Mouse (Mus musculus) gastrocnemius, adult 18-20 months (tissue): ENCODE measurements around the gene Map4k1. TPM values are rescaled to one million over a fixed set of nuclear protein-coding genes. Genes with fewer than 3 reads are reported as not detected.

Experiments
- DNase-seq: peaks from one replicate; pipeline ENCODE4 v3.0.0; 2021; ENCODE audit warnings: low spot score
- total RNA-seq, 2 experiments: library from RNA; stranded (reverse); gene quantifications; 2 replicates each; pipeline ENCODE4 v1.2.3; 2021

The Map4k1 gene
- total RNA-seq, 2 experiments from 2014 or later: 0.24 to 0.59 TPM

DNA sequence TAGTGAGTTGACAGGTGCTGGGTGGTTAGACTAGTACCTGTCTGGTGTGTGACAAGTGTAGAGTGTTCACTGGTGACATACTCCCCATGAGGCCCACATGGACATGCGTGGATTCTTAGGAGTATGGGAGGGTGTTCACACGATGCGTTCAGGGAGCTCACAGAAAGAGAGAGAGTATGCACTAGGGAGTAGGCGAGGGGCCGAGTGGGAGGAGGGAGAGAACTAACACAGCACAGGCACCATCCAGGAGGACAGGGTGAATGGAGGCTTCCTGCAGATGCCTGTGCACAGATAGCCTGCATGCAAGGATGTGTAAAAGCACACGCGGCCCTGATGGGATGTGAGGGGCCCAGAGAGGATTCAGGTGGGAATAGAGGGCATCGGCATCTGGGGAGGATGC lies 40.6 kb downstream of the Map4k1 start:
- DNase-seq: no peak

- no peak for DNase-seq
Observed at GRCm38 (mm10) chr7:29023514-29023913, 41.7 kb downstream of the Map4k1 start.

- DNase-seq: no peak
Observed at GRCm38 (mm10) chr7:29025566-29025965, 43.7 kb downstream of the Map4k1 start.

GRCm38 (mm10) chr7:29026195-29026594 lies 44.3 kb downstream of the Map4k1 start:
- no peak for DNase-seq

DNA sequence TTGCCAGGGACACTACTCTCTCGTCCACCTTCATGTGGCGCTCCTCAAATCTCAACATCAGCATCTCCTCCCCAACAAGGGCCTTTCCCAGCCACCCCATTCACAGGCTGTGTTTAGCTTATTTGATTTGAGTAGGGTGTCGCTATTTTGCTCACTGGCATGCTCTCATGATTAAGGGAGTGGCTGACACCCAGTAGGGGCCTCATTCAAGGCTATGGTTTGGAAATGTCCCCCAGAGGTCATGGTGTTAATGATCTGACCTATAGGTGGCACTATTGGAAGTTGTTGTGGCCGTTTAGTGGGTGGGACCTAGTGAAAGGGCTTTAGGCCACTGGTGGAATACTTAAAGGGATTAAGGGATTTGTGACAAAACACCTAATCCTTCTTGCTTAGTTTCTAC lies 45.0 kb downstream of the Map4k1 start:
- DNase-seq: no peak

- no peak for DNase-seq
Observed at GRCm38 (mm10) chr7:29028761-29029160, 46.9 kb downstream of the Map4k1 start.

DNA sequence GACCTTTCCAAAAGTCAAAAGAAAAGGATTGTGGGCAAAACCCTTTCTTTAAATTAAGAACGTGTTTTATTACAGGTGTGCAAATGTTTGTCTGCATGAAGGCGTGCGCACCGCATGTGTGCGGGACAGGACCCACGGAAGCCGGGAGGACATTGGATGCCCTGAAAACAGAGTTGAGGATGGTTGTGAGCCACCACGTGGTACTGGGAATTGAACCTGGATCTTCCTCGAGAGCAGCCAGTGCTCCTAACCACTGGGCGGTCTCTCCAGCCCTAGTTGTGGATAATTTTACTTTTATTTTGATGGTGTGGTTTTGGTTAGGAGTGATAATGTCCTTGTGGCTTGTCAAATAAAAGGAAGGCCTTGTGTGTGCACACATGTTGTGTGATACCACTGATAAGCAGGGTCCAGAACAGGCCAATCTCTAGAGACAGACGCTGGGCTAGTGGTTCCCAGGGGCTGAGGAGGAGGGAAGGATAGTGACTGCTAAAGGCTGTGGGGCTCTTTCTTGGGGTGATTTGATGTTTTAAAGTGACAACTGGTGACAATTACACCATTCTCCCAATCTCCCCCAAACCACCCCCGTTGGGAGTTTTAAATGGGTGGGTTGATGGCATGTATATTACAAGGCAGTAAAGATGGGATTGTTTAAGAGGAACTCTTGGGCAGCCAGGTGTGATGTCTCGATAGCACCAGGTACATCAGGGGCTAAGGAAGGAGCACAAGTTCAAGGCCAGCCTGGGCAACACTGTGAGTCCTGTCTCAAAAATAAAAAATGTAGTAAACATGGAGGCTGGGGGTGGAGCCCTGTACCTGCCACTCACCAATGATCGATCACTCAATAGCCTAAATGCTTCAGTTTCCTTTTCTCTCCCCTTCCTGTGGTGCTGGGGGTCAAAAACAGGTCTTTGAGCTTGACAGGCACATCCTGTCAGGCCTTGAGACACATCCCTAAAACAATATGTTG lies 48.1 kb downstream of the Map4k1 start:
- no peak for DNase-seq

- DNase-seq: no peak
Observed at GRCm38 (mm10) chr7:29031641-29032040, 49.8 kb downstream of the Map4k1 start.

GRCm38 (mm10) chr7:29032685-29033084 lies 50.8 kb downstream of the Map4k1 start:
- DNase-seq: no peak

DNA sequence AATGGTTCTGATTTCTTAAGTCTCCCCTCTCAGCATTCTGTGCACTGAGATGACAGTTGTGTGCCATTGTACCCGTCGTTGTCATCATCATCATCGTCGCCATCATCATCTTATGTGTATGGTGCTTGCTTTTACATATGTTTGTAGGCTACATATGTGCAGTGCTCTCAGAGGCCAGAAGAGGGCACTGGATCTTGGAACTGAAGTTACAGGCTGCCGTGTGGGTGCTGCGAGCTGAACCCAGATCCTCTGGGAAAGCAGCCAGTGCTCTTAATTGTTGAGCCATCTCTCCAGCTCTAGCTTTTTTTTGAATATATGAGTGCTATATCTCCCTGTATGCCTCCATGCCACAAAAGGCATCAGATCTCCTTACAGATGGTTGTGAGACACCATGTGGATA lies 55.4 kb downstream of the Map4k1 start:
- DNase-seq: no peak

DNA sequence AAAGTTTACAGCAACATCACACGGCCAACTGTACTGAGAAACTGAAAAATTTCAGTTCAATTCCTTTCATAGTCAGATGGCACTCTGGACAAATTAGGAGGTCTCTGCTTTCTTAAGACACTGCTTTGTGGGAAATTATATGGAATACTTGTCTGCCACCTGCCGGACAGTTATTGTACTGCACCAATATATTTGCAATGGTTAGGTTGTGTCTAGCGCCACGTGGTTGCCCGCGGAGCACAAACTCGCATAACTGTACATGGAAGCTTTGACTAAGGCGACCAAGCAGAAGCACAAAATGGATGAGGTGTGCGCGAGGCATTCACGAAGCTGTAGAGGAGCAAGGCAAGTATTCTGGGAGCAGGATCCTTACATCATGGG lies 57.7 kb downstream of the Map4k1 start:
- DNase-seq: peak; percentile 80

- no peak for DNase-seq
Observed at GRCm38 (mm10) chr7:29039985-29040661, 58.3 kb downstream of the Map4k1 start.

GRCm38 (mm10) chr7:29041194-29041593 lies 59.3 kb downstream of the Map4k1 start:
- DNase-seq: no peak

- peak; percentile 86 for DNase-seq
Observed at GRCm38 (mm10) chr7:29043016-29043673, 61.3 kb downstream of the Map4k1 start.

GRCm38 (mm10) chr7:29043674-29044057 lies 61.8 kb downstream of the Map4k1 start:
- DNase-seq: no peak

GRCm38 (mm10) chr7:29044302-29044701 lies 62.5 kb downstream of the Map4k1 start:
- no peak for DNase-seq

DNA sequence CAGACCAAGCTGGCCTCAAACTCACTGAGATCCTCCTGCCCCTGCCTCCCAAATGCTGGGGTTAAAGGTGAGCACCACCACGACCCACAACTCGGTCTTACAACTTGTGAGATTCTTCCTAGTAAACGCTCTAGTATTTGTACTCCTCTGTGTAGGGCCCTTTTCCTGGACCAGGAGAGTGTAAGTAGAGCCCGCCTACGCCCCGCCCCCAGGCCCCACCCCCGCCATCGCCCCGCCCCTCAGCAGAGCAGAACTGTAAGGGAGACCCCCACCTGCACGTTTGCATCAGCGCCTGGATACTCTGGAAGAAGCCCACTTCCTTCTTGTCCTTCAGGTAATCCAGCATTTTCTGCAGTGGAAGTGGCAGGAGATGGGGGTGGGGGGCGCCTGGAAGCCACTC lies 64.7 kb downstream of the Map4k1 start:
- DNase-seq: no peak

GRCm38 (mm10) chr7:29048070-29048469 lies 66.2 kb downstream of the Map4k1 start:
- no peak for DNase-seq

DNA sequence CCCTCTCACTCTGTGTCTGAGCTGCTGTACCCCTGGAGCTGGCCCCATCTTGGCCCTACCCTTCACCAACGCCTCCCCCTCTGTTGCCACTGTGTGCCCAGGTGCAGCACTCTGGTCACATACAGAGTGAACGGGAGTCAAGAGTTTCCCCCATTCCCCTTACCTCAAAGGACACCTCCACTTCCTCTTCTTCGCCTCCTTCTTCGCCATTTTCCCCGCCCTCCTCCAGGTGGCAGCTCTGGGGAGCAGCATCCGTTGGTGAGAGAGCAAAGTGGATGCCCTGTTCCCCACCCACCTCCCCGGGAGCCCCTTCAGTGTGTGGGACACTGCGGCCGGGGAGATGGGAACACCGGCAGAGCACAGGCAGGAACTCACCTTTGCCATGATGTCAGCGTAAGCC lies 66.8 kb downstream of the Map4k1 start:
- no peak for DNase-seq

DNA sequence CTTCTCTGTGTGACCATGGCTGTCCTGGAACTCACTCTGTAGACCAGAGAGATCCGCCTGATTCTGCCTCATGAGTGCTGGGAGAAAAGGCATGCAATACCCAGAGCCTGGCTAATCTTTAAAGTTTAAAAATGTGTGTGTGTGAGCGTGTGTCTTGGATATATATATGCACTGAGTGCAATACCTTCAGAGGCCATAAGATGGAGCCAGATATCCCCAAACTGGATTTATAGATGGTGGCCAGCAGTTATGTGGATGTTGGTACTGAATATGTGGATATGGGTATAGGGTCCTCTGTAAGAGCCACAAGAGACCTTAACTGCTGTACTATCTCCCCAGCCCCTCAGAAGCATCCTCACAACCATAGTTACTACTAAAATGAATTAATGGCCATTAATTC lies 68.9 kb downstream of the Map4k1 start:
- DNase-seq: peak; percentile 38

DNA sequence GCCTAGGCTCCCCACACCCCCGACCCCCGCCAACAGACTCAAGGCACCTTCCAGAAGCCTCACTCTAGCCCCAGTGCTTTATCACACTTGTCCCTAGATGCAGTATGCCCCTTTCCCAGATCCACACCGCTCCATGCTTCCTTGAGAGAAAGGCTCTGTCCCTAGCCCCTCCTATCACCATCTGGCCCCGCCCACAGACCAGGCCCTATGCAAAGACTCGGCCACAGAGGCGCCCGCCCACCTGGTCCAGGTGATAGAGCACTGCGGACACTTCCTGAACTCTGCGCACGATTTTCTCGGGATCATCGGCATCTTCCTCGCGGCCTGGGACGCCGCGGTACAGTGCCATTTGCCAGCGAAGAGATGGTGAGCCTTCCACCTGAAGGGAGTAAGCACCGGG lies 71.0 kb downstream of the Map4k1 start:
- no peak for DNase-seq
